Mouse (Mus musculus) embryonic facial prominence, embryonic 11.5 days (tissue): ENCODE results near the gene Iqschfp. TPM values are rescaled to one million over a fixed set of nuclear protein-coding genes. Genes with fewer than 3 reads are reported as not detected.
"Not testable (repeated sequence)": the region's sequence is repeated elsewhere in the genome, so short reads cannot be mapped to it uniquely, and the experiment has no call there.

Experiments used
- ATAC-seq: fragments of 200-750 bp; cut with Nextera tagmentation; replicated peaks from 2 replicates; pipeline ENCODE4 v1.8.0; 2017; ENCODE audit warnings: low read depth; ENCODE audit not compliant: insufficient number of reproducible peaks, low FRiP score, low TSS enrichment
- DNase-seq: peaks from one replicate; pipeline ENCODE4 v3.0.0-alpha.2; 2015; ENCODE audit warnings: low spot score
- H3K27ac ChIP-seq: fragments of 300-500 bp; sonication (generic); replicated peaks from 2 replicates; pipeline ENCODE4 v1.5.1; 2014; ENCODE audit warnings: mild to moderate bottlenecking, low read depth, low read length, control low read depth
- H3K27me3 ChIP-seq: fragments of 300-500 bp; sonication (generic); 2 replicates; pipeline ENCODE4 v1.6.1; 2014; ENCODE audit warnings: mild to moderate bottlenecking, low read length, moderate library complexity, mixed read lengths; ENCODE audit not compliant: control insufficient read depth, insufficient read depth
- H3K36me3 ChIP-seq: fragments of 300-500 bp; sonication (generic); replicated peaks from 2 replicates; pipeline ENCODE4 v1.6.1; 2014; ENCODE audit warnings: low read depth, mild to moderate bottlenecking, low read length, moderate library complexity, mixed read lengths; ENCODE audit not compliant: control insufficient read depth, insufficient read depth
- H3K4me1 ChIP-seq: fragments of 300-500 bp; sonication (generic); 2 replicates; pipeline ENCODE4 v1.6.1; 2014; ENCODE audit warnings: low read length, mixed read lengths; ENCODE audit not compliant: control insufficient read depth, insufficient read depth
- H3K4me2 ChIP-seq: fragments of 300-500 bp; sonication (generic); 2 replicates; pipeline ENCODE4 v1.6.1; 2014; ENCODE audit warnings: low read depth, mild to moderate bottlenecking, control low read depth, low read length, moderate library complexity
- H3K4me3 ChIP-seq: fragments of 300-500 bp; sonication (generic); 2 replicates; pipeline ENCODE4 v1.5.1; 2014; ENCODE audit warnings: low read depth, low read length, control low read depth
- H3K9ac ChIP-seq: fragments of 300-500 bp; sonication (generic); replicated peaks from 2 replicates; pipeline ENCODE4 v1.6.1; 2014; ENCODE audit warnings: mild to moderate bottlenecking, control low read depth, low read length
- H3K9me3 ChIP-seq: fragments of 300-500 bp; sonication (generic); replicated peaks from 2 replicates; pipeline ENCODE4 v1.6.1; 2016; ENCODE audit warnings: mild to moderate bottlenecking, low read length, inconsistent platforms, mixed read lengths; ENCODE audit not compliant: control insufficient read depth
- WGBS: fragments of 180-500 bp; shearing (Covaris S2); extraction: QIAGEN DNeasy Blood & Tissue Kit; methylation state at CpG from one replicate; pipeline ENCODE4 v1.1.7; 2014; 5-methylcytosine and 5-hydroxymethylcytosine counted together
- polyA plus RNA-seq: library from polyadenylated mRNA; unstranded; fragments of >200 nt; fragmentation: Nextera tagmentation; extraction: Ambion mirVana; gene quantifications from 2 replicates; pipeline ENCODE4 v1.2.1, GENCODE M21; 2014

The Iqschfp gene
- polyA plus RNA-seq, 1 experiment from 2014 or later, result 0.87 TPM

- Histone ChIP-seq H3K4me3 (no peak overlapping the region), H3K4me1 (no peaks in the 10 kb centered on the region), H3K4me2 (no peak overlapping the region), H3K27me3 (no peaks in the 10 kb centered on the region), H3K27ac (no peak overlapping the region), H3K36me3 (no peaks in the 10 kb centered on the region), H3K9me3 (no peaks in the 10 kb centered on the region), H3K9ac (no peak overlapping the region)
- ATAC-seq, result no peak
- 84% methylated on average over 4 of the region's 4 CpGs for WGBS
- DNase-seq, result no peak
Observed at GRCm38 (mm10) chr3:68096724-68097431, 204.8 kb downstream of the Iqschfp start.

- H3K9ac ChIP-seq, H3K4me2 ChIP-seq, H3K27ac ChIP-seq, H3K27me3 ChIP-seq, H3K4me3 ChIP-seq, DNase-seq, H3K9me3 ChIP-seq, ATAC-seq, H3K4me1 ChIP-seq, H3K36me3 ChIP-seq: not testable (repeated sequence)
- WGBS, result 90% methylated on average over 6 of the region's 6 CpGs
Observed at GRCm38 (mm10) chr3:68099561-68099960, 207.5 kb downstream of the Iqschfp start.

DNA sequence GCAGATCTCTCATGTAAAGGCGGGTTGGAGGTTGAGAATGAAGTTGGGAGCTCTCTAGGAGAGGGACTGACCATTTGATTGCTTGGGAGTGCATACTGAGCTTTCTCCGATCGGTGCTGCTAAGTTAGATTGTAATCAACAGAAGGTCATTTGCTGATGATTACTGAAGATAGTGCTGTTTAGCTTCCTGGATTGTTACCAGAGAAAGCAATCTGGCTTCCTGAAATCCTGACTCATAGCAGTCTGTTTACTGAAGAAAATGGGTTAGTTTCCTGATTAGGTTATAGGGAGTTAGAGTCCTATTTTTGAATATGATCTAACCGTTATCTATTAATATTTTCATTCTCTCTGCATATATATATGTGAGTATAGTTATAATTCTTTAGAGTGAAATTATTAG is 209.3 kb downstream of the Iqschfp start:
- ATAC-seq (no peak), DNase-seq (no peak)
- no peak overlapping the region for H3K9ac ChIP-seq
- H3K9me3 ChIP-seq, result no peaks in the 10 kb centered on the region
- H3K27ac ChIP-seq, result no peak overlapping the region
- H3K36me3 ChIP-seq, result no peaks in the 10 kb centered on the region
- H3K4me1 ChIP-seq, result no peaks in the 10 kb centered on the region
- no peak overlapping the region for H3K4me2 ChIP-seq
- H3K4me3 ChIP-seq, result no peak overlapping the region
- no peaks in the 10 kb centered on the region for H3K27me3 ChIP-seq
- 69% methylated on average over 4 of the region's 4 CpGs for WGBS

- no peak overlapping the region for H3K27ac ChIP-seq
- WGBS, result 76% methylated on average over 2 of the region's 2 CpGs
- H3K4me2 ChIP-seq, result no peak overlapping the region
- H3K4me1 ChIP-seq, result no peaks in the 10 kb centered on the region
- no peaks in the 10 kb centered on the region for H3K36me3 ChIP-seq
- DNase-seq (no peak), ATAC-seq (no peak)
- H3K27me3 ChIP-seq, result no peaks in the 10 kb centered on the region
- no peak overlapping the region for H3K9ac ChIP-seq
- no peaks in the 10 kb centered on the region for H3K9me3 ChIP-seq
- no peak overlapping the region for H3K4me3 ChIP-seq
Observed at GRCm38 (mm10) chr3:68105081-68105685, 213.2 kb downstream of the Iqschfp start.

DNA sequence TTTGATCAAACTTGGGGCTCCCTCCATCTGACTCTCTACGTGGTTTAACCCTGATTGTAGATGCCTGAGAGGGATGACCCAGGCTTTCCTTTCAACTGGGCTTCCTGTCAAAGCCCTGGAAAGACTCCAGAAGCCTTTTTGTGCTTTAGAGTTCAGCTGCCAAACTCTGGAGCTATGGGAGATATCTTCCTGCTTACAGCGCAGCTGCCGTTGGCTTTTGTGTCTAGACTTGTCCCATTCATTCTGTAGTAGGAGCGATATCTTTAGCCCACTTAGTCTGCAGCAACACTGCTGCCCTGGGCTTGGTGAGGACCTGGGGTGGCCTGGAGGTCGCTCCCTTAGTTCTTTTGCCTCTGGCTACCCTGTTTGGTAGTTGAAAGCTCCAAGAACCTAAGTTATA is 229.3 kb downstream of the Iqschfp start:
- Histone ChIP-seq H3K27ac (no peak overlapping the region), H3K4me2 (no peak overlapping the region), H3K9me3 (no peaks in the 10 kb centered on the region), H3K4me3 (no peak overlapping the region), H3K36me3 (no peaks in the 10 kb centered on the region), H3K4me1 (no peaks in the 10 kb centered on the region), H3K27me3 (no peaks in the 10 kb centered on the region), H3K9ac (no peak overlapping the region)
- DNase-seq (no peak), ATAC-seq (no peak)
- 69% methylated on average over 5 of the region's 5 CpGs for WGBS

- no peak for ATAC-seq
- no peak overlapping the region for H3K4me3 ChIP-seq
- H3K9me3 ChIP-seq, result no peaks in the 10 kb centered on the region
- WGBS, result 76% methylated on average over 6 of the region's 6 CpGs
- no peak for DNase-seq
- H3K4me2 ChIP-seq, result no peak overlapping the region
- no peaks in the 10 kb centered on the region for H3K36me3 ChIP-seq
- H3K27ac ChIP-seq, result no peak overlapping the region
- no peak overlapping the region for H3K9ac ChIP-seq
- H3K27me3 ChIP-seq, result no peaks in the 10 kb centered on the region
- H3K4me1 ChIP-seq, result no peaks in the 10 kb centered on the region
Observed at GRCm38 (mm10) chr3:68126284-68126856, 234.3 kb downstream of the Iqschfp start.

DNA sequence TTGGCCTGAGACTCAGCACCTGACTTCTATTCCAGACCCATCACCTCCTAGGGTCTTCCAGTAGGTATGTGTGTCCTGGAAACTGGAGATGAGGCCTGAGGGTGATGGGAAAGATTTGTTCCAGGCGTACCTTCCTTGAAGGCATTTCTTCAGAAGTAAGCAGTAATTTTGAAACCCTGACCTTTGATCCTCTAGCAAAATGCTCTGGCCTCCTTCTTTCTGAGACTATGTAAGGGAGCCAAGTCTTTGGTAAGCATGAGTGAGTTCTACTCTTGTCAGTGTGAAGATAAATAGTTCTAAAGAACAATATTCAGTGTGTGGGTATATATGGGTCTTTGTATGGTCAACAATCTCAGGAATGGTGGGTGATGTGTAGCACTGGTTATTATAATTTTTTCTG is 238.4 kb downstream of the Iqschfp start:
- Histone ChIP-seq H3K9ac (no peak overlapping the region), H3K4me3 (no peak overlapping the region), H3K27ac (no peak overlapping the region), H3K4me1 (no peaks in the 10 kb centered on the region), H3K36me3 (no peaks in the 10 kb centered on the region), H3K9me3 (no peaks in the 10 kb centered on the region), H3K27me3 (no peaks in the 10 kb centered on the region), H3K4me2 (no peak overlapping the region)
- WGBS, result 68% methylated on average over 1 of the region's 1 CpGs
- ATAC-seq (no peak), DNase-seq (no peak)
